9 mouse cellular contexts compared by ENCODE assay signal in genomic region chr12:85175926-85176845, GRCm38 (mm10). TPM values are rescaled to one million over a fixed set of nuclear protein-coding genes. Genes with fewer than 3 reads are reported as not detected.
DNase-seq lines count a peak whose midpoint lies in the region; ATAC-seq lines count a peak whose summit lies in the region.
"Had no signal": no experiment of that assay in that cellular context is flagged by ENCODE, and none has a peak within 500 bp of the region (broad histone marks: within the 10 kb centered on the region; RNA-seq: fewer than 3 reads in every experiment).

No protein-coding gene starts in this region.

- H3K27ac ChIP-seq in heart, embryonic 10.5 days, result peak overlapping the region; percentile 88
- no peak overlapping the region for H3K27ac ChIP-seq in brown adipose tissue, adult 24 weeks (replicated peaks; ENCODE audit: low read depth, low read length)
- H3K27ac ChIP-seq in heart, embryonic 16.5 days (ENCODE audit: low read length), result 0 out of 2 replicates have a peak overlapping the region, but pooled peaks have one; percentile 11
- no peak overlapping the region; the same call in 1 of the 2 replicates for H3K27ac ChIP-seq in liver, embryonic 13.5 days
- H3K27ac ChIP-seq in stomach, embryonic 14.5 days (ENCODE audit: low read length), result peak overlapping the region; percentile 66

- peaks cover 46% of the 10 kb centered on the region for H3K27me3 ChIP-seq in heart, embryonic 10.5 days (ENCODE audit: insufficient read depth, poor library complexity, severe bottlenecking)
- H3K27me3 ChIP-seq in heart, embryonic 16.5 days (ENCODE audit: control insufficient read depth, insufficient read depth, low read length), result 0 out of 2 replicates have a peak, but pooled peaks cover 3% of the 10 kb centered on the region
- H3K27me3 ChIP-seq in liver, embryonic 13.5 days, result peaks cover 72% of the 10 kb centered on the region
- no peaks in the 10 kb centered on the region for H3K27me3 ChIP-seq in stomach, embryonic 14.5 days (ENCODE audit: control insufficient read depth, insufficient read depth, low read length)
- H3K27me3 ChIP-seq: Patski had no signal

- ATAC-seq in heart, embryonic 16.5 days (replicated peaks; ENCODE audit: extremely low read depth, insufficient read depth, low FRiP score), result peak; percentile 65
- ATAC-seq in liver, embryonic 13.5 days (ENCODE audit: low read depth), result peak; percentile 25; the same call in 1 of the 2 replicates
- peak; percentile 70; the same call in 1 of the 2 replicates for ATAC-seq in stomach, embryonic 14.5 days (ENCODE audit: insufficient number of reproducible peaks, insufficient read depth, low FRiP score, low read depth)
- no peak for ATAC-seq in activated CD4-positive, CD25-positive, alpha-beta regulatory T cell, adult 4 months
- no peak for ATAC-seq in megakaryocyte-erythroid progenitor cell, adult 5-6 weeks (replicated peaks; ENCODE audit: low FRiP score, low TSS enrichment, poor library complexity, severe bottlenecking)
- ATAC-seq: Patski had no signal

- H3K9ac ChIP-seq in heart, embryonic 16.5 days (ENCODE audit: low read length), result peak overlapping the region; percentile 53
- no peak overlapping the region; the same call in 1 of the 2 replicates for H3K9ac ChIP-seq in liver, embryonic 13.5 days
- H3K9ac ChIP-seq in stomach, embryonic 14.5 days (replicated peaks; ENCODE audit: low read depth, low read length), result peak overlapping the region; percentile 40

- peak; percentile 93 for DNase-seq in heart, embryonic 10.5 days (ENCODE audit: low spot score)
- no peak for DNase-seq in heart, adult 8-10 months (ENCODE audit: low spot score)
- no peak for DNase-seq in liver, embryonic 13.5 days

- H3K4me2 ChIP-seq in heart, embryonic 16.5 days (ENCODE audit: low read depth, low read length), result peak overlapping the region; percentile 71
- H3K4me2 ChIP-seq in liver, embryonic 13.5 days, result peak overlapping the region; percentile 63
- peak overlapping the region; percentile 51 for H3K4me2 ChIP-seq in stomach, embryonic 14.5 days (replicated peaks; ENCODE audit: low read depth, low read length)

- H3K9me3 ChIP-seq in heart, embryonic 10.5 days, result no peaks in the 10 kb centered on the region
- H3K9me3 ChIP-seq in heart, embryonic 16.5 days (replicated peaks; ENCODE audit: control insufficient read depth, low read length), result no peaks in the 10 kb centered on the region
- no peaks in the 10 kb centered on the region for H3K9me3 ChIP-seq in liver, embryonic 13.5 days (replicated peaks)
- H3K9me3 ChIP-seq in stomach, embryonic 14.5 days (ENCODE audit: control insufficient read depth, low read depth, low read length), result no peaks in the 10 kb centered on the region

- 13% methylated on average over 11 of the region's 11 CpGs for WGBS in heart, embryonic 10.5 days
- 16% methylated on average over 11 of the region's 11 CpGs for WGBS in heart, embryonic 16.5 days
- 42% methylated on average over 11 of the region's 11 CpGs for WGBS in liver, embryonic 13.5 days (ENCODE audit: insufficient replicate concordance)
- 10% methylated on average over 11 of the region's 11 CpGs for WGBS in stomach, embryonic 14.5 days

- peaks cover 66% of the 10 kb centered on the region for H3K4me1 ChIP-seq in heart, embryonic 10.5 days
- no peaks in the 10 kb centered on the region for H3K4me1 ChIP-seq in brown adipose tissue, adult 24 weeks (ENCODE audit: control insufficient read depth, insufficient read depth, insufficient read length, low read length)
- H3K4me1 ChIP-seq in heart, embryonic 16.5 days (ENCODE audit: control insufficient read depth, insufficient read depth, low read length), result peaks cover 32% of the 10 kb centered on the region
- peaks cover 22% of the 10 kb centered on the region for H3K4me1 ChIP-seq in liver, embryonic 13.5 days (replicated peaks)
- H3K4me1 ChIP-seq in stomach, embryonic 14.5 days (ENCODE audit: control insufficient read depth, insufficient read depth, low read length), result peaks cover 32% of the 10 kb centered on the region; the same call in 1 of the 2 replicates

- H3K36me3 ChIP-seq in heart, embryonic 10.5 days, result 0 out of 2 replicates have a peak, but pooled peaks cover 5% of the 10 kb centered on the region
- no peaks in the 10 kb centered on the region for H3K36me3 ChIP-seq in heart, embryonic 16.5 days (ENCODE audit: control insufficient read depth, insufficient read depth)
- no peaks in the 10 kb centered on the region for H3K36me3 ChIP-seq in liver, embryonic 13.5 days
- no peaks in the 10 kb centered on the region for H3K36me3 ChIP-seq in stomach, embryonic 14.5 days (ENCODE audit: control insufficient read depth, insufficient read depth, low read length)

- peak overlapping the region; percentile 55 for H3K4me3 ChIP-seq in heart, embryonic 10.5 days
- peak overlapping the region; percentile 41; the same call in 1 of the 2 replicates for H3K4me3 ChIP-seq in brown adipose tissue, adult 24 weeks (ENCODE audit: insufficient read depth, low read depth, low read length)
- H3K4me3 ChIP-seq in heart, embryonic 16.5 days (ENCODE audit: low read length), result peak overlapping the region; percentile 53
- H3K4me3 ChIP-seq in liver, embryonic 13.5 days (replicated peaks), result 0 out of 2 replicates have a peak overlapping the region, but pooled peaks have one; percentile 40
- H3K4me3 ChIP-seq in stomach, embryonic 14.5 days (ENCODE audit: low read depth, low read length), result peak overlapping the region; percentile 33

RNA-seq across cellular contexts. Expression of gene Pgf, which starts 1.4 kb away (rescaled TPM):
- 9.3 and 13.6 TPM in 2 replicates for polyA plus RNA-seq in heart, embryonic 10.5 days (2016; fragmentation: Nextera tagmentation; extraction: Ambion mirVana)
- 1 to 10 TPM; 3.7 to 5.1 (median 4.1) TPM for total RNA-seq in heart, adult 8-10 months (2022)
- polyA plus RNA-seq in brown adipose tissue, adult 24 weeks (2012; ENCODE audit: insufficient read depth, insufficient read length, missing spikeins), result not detected in 2 replicates
- 8.2 and 9.2 TPM in 2 replicates for polyA plus RNA-seq in heart, embryonic 16.5 days (2015; fragmentation: Nextera tagmentation; extraction: Ambion mirVana)
- 0.50 and 0.60 TPM in 2 replicates for polyA plus RNA-seq in liver, embryonic 13.5 days (2015; fragmentation: Nextera tagmentation; extraction: Ambion mirVana)
- polyA plus RNA-seq in stomach, embryonic 14.5 days (2014; fragmentation: Nextera tagmentation; extraction: Ambion mirVana), result 18.2 and 21.8 TPM in 2 replicates
- polyA plus RNA-seq in activated CD4-positive, CD25-positive, alpha-beta regulatory T cell, adult 4 months (2017; shearing (Covaris generic)), result not detected
- not detected in 2 replicates for total RNA-seq in megakaryocyte-erythroid progenitor cell, adult 5-6 weeks (2014; fragmentation: Nextera tagmentation)
- not detected in 2 replicates for total RNA-seq in megakaryocyte-erythroid progenitor cell, adult 5-6 weeks (2017)

RNA-seq across cellular contexts. Expression of gene Rps6kl1, which starts 25.1 kb away (rescaled TPM):
- 1.4 and 1.5 TPM in 2 replicates for polyA plus RNA-seq in heart, embryonic 10.5 days (2016; fragmentation: Nextera tagmentation; extraction: Ambion mirVana)
- total RNA-seq in heart, adult 8-10 months (2022), result 1 to 10 TPM; 1.7 to 3.5 (median 2.8) TPM
- 0.36 TPM in 1 of 2 replicates, not detected in the other for polyA plus RNA-seq in brown adipose tissue, adult 24 weeks (2012; ENCODE audit: insufficient read depth, insufficient read length, missing spikeins)
- polyA plus RNA-seq in heart, embryonic 16.5 days (2015; fragmentation: Nextera tagmentation; extraction: Ambion mirVana), result 1.6 and 2.5 TPM in 2 replicates
- 0.73 and 0.74 TPM in 2 replicates for polyA plus RNA-seq in liver, embryonic 13.5 days (2015; fragmentation: Nextera tagmentation; extraction: Ambion mirVana)
- polyA plus RNA-seq in stomach, embryonic 14.5 days (2014; fragmentation: Nextera tagmentation; extraction: Ambion mirVana), result 1.5 and 1.8 TPM in 2 replicates
- under 1 TPM; 0.73 to 0.83 TPM for polyA plus RNA-seq in activated CD4-positive, CD25-positive, alpha-beta regulatory T cell, adult 4 months (2017; shearing (Covaris generic))
- total RNA-seq in megakaryocyte-erythroid progenitor cell, adult 5-6 weeks (2014; fragmentation: Nextera tagmentation), result 0.35 TPM in 1 of 2 replicates, not detected in the other
- not detected in 2 replicates for total RNA-seq in megakaryocyte-erythroid progenitor cell, adult 5-6 weeks (2017)

RNA-seq across cellular contexts. Expression of gene Eif2b2, which starts 43.1 kb away (rescaled TPM):
- 71.5 and 91.3 TPM in 2 replicates for polyA plus RNA-seq in heart, embryonic 10.5 days (2016; fragmentation: Nextera tagmentation; extraction: Ambion mirVana)
- 10 to 100 TPM; 39.5 to 50.6 (median 45.2) TPM for total RNA-seq in heart, adult 8-10 months (2022)
- polyA plus RNA-seq in brown adipose tissue, adult 24 weeks (2012; ENCODE audit: insufficient read depth, insufficient read length, missing spikeins), result 14.8 and 25.4 TPM in 2 replicates
- 57.6 and 68.6 TPM in 2 replicates for polyA plus RNA-seq in heart, embryonic 16.5 days (2015; fragmentation: Nextera tagmentation; extraction: Ambion mirVana)
- polyA plus RNA-seq in liver, embryonic 13.5 days (2015; fragmentation: Nextera tagmentation; extraction: Ambion mirVana), result 49.4 and 49.9 TPM in 2 replicates
- 81.1 and 82.5 TPM in 2 replicates for polyA plus RNA-seq in stomach, embryonic 14.5 days (2014; fragmentation: Nextera tagmentation; extraction: Ambion mirVana)
- polyA plus RNA-seq in activated CD4-positive, CD25-positive, alpha-beta regulatory T cell, adult 4 months (2017; shearing (Covaris generic)), result 10 to 100 TPM; 53.5 to 76.2 TPM
- total RNA-seq in megakaryocyte-erythroid progenitor cell, adult 5-6 weeks (2014; fragmentation: Nextera tagmentation), result 95.6 and 101 TPM in 2 replicates
- 64.2 and 72.2 TPM in 2 replicates for total RNA-seq in megakaryocyte-erythroid progenitor cell, adult 5-6 weeks (2017)

Comparison
In these comparisons a context has a peak if more than half of its experiments do, and no peak if none do; other contexts are left out.
1. H3K27ac ChIP-seq: peak in heart, embryonic 10.5 days (single experiment), heart, embryonic 16.5 days (single experiment) and stomach, embryonic 14.5 days (single experiment); none in brown adipose tissue, adult 24 weeks (single experiment) and liver, embryonic 13.5 days (single experiment).
2. ATAC-seq: peak in heart, embryonic 16.5 days (single experiment), liver, embryonic 13.5 days (single experiment) and stomach, embryonic 14.5 days (single experiment); none in activated CD4-positive, CD25-positive, alpha-beta regulatory T cell, adult 4 months (single experiment) and megakaryocyte-erythroid progenitor cell, adult 5-6 weeks (single experiment).
3. Peak in every context shown above with its lines, with median percentiles within 50 percentile points of each other: H3K4me3 ChIP-seq and H3K4me2 ChIP-seq.